22 mouse cellular contexts compared by ENCODE assay signal in the genomic region with DNA sequence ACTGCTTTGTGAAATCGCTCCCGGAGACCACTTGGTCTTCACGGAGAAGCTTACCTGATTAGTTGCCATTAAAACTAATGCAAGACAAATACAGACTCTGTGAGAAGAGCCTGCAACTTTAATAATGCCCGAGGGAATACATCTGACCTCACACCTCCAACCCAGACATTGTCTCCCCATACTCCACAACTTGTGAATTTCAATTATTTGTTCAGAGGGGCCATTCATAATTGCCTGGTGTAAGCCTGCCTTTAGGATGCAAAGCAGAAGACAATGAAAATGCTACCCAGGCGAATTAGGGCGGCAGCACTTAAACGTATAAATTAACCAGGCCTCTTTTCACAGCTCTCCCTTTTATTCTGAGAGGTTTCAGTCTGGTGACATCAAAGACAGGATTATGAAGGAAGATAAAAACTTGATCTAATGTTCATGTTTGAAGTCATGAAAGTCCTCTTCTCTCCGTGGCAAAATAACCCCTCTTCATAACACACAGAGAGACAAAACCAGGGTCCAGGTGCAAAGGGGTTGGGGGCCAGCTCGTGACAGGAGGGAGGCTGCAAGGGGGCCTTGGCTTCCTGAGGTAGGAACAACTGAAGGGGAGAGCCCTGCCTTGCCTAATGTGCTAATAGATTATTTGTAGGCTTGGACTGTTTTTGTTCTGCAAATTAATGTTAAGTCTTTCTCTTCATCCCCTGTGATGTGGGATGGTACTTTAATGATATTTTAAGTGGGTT. TPM values are rescaled to one million over a fixed set of nuclear protein-coding genes. Genes with fewer than 3 reads are reported as not detected.
"Had no signal": no experiment of that assay in that cellular context is flagged by ENCODE, and none has a peak within 500 bp of the region (broad histone marks: within the 10 kb centered on the region; RNA-seq: fewer than 3 reads in every experiment).

No protein-coding gene starts in this region.

- H3K4me1 ChIP-seq: limb, embryonic 10.5 days; liver, embryonic 15.5 days; neural tube, embryonic 15.5 days; stomach, embryonic 15.5 days had no signal

- H3K27me3 ChIP-seq: liver, embryonic 15.5 days; neural tube, embryonic 15.5 days; stomach, embryonic 15.5 days had no signal

- H3K9ac ChIP-seq: liver, embryonic 15.5 days; lung, embryonic 14.5 days; neural tube, embryonic 15.5 days; stomach, embryonic 15.5 days had no signal

- H3K4me2 ChIP-seq: liver, embryonic 11.5 days; liver, embryonic 15.5 days; lung, embryonic 14.5 days; neural tube, embryonic 15.5 days; stomach, embryonic 15.5 days had no signal

- H3K4me3 ChIP-seq: left cerebral cortex, adult 2 months; limb, embryonic 10.5 days; liver, embryonic 15.5 days; myocyte; neural tube, embryonic 15.5 days; stomach, embryonic 15.5 days had no signal

- H3K27ac ChIP-seq: left cerebral cortex, adult 2 months; limb, embryonic 10.5 days; liver, embryonic 15.5 days; neural tube, embryonic 15.5 days; stomach, embryonic 15.5 days had no signal

- DNase-seq: kidney, adult 8-10 months; kidney, postnatal 25 days; lung, embryonic 14.5 days; lung, postnatal 10 days; lung, postnatal 4 days; right cerebral cortex, postnatal 4 days; spleen, adult 18-20 months; thymus, adult 2 months; thymus, postnatal 25 days had no signal

- H3K9me3 ChIP-seq: limb, embryonic 10.5 days; liver, embryonic 15.5 days; neural tube, embryonic 15.5 days; stomach, embryonic 15.5 days had no signal

- H3K36me3 ChIP-seq: limb, embryonic 10.5 days; liver, embryonic 15.5 days; neural tube, embryonic 15.5 days; stomach, embryonic 15.5 days had no signal

RNA-seq across cellular contexts. Expression of gene Foxb2, which starts 31.9 kb away (rescaled TPM):
- total RNA-seq: layer of hippocampus, postnatal 25 days; left cerebral cortex, adult 2 months; left cerebral cortex, postnatal 14 days; megakaryocyte, adult 5-6 weeks had no signal
- polyA plus RNA-seq: kidney, embryonic 16.5 days; liver, embryonic 11.5 days; liver, embryonic 15.5 days; lung, embryonic 14.5 days; myocyte; neural tube, embryonic 11.5 days; neural tube, embryonic 15.5 days; stomach, embryonic 15.5 days; urinary bladder, adult 2 months had no signal
